ENCODE assay signal across 12 mouse cellular contexts in genomic region chr4:131488246-131488645, GRCm38 (mm10).
DNase-seq lines count a peak whose midpoint lies in the region; ATAC-seq lines count a peak whose summit lies in the region.
"Had no signal": no experiment of that assay in that cellular context is flagged by ENCODE, and none has a peak within 500 bp of the region (broad histone marks: within the 10 kb centered on the region; RNA-seq: fewer than 3 reads in every experiment).

No protein-coding gene starts in this region.

- peak overlapping the region; percentile 35; the same call in 1 of the 2 replicates for H3K27ac ChIP-seq in hindbrain, embryonic 10.5 days
- H3K27ac ChIP-seq in hindbrain, embryonic 12.5 days: no peak overlapping the region
- no peak overlapping the region for H3K27ac ChIP-seq in kidney, embryonic 14.5 days (ENCODE audit: low read depth, low read length)
- H3K27ac ChIP-seq in limb, embryonic 15.5 days: 0 out of 2 replicates have a peak overlapping the region, but pooled peaks have one; percentile 33
- H3K27ac ChIP-seq in forebrain, embryonic 15.5 days (replicated peaks): no peak overlapping the region
- no peak overlapping the region for H3K27ac ChIP-seq in intestine, embryonic 16.5 days (ENCODE audit: low read length)
- H3K27ac ChIP-seq: embryonic facial prominence, embryonic 13.5 days had no signal

- no peak for DNase-seq in hindbrain, embryonic 10.5 days (ENCODE audit: low spot score)
- DNase-seq in cerebellum, adult 8-10 months: peak; percentile 52
- no peak for DNase-seq in left cerebral cortex, postnatal 36 days (ENCODE audit: low spot score in 2 of 2)
- DNase-seq: liver; lung, postnatal 14 days had no signal

- no peaks in the 10 kb centered on the region for H3K36me3 ChIP-seq in hindbrain, embryonic 10.5 days
- H3K36me3 ChIP-seq in hindbrain, embryonic 12.5 days: no peaks in the 10 kb centered on the region
- no peaks in the 10 kb centered on the region for H3K36me3 ChIP-seq in kidney, embryonic 14.5 days (ENCODE audit: control insufficient read depth, insufficient read depth, low read length)
- no peaks in the 10 kb centered on the region for H3K36me3 ChIP-seq in limb, embryonic 15.5 days
- no peaks in the 10 kb centered on the region for H3K36me3 ChIP-seq in forebrain, embryonic 15.5 days
- no peaks in the 10 kb centered on the region for H3K36me3 ChIP-seq in intestine, embryonic 16.5 days (ENCODE audit: control insufficient read depth, insufficient read depth, low read length)
- H3K36me3 ChIP-seq: embryonic facial prominence, embryonic 13.5 days had no signal

- H3K9me3 ChIP-seq in hindbrain, embryonic 10.5 days: no peaks in the 10 kb centered on the region
- H3K9me3 ChIP-seq in hindbrain, embryonic 12.5 days (replicated peaks): no peaks in the 10 kb centered on the region
- no peaks in the 10 kb centered on the region for H3K9me3 ChIP-seq in kidney, embryonic 14.5 days (ENCODE audit: control insufficient read depth, low read length)
- no peaks in the 10 kb centered on the region for H3K9me3 ChIP-seq in limb, embryonic 15.5 days
- H3K9me3 ChIP-seq in forebrain, embryonic 15.5 days: no peaks in the 10 kb centered on the region
- no peaks in the 10 kb centered on the region for H3K9me3 ChIP-seq in intestine, embryonic 16.5 days (ENCODE audit: control insufficient read depth, low read length)
- H3K9me3 ChIP-seq: embryonic facial prominence, embryonic 13.5 days had no signal

- H3K4me1 ChIP-seq in hindbrain, embryonic 10.5 days (replicated peaks): peaks cover 59% of the 10 kb centered on the region
- peaks cover 65% of the 10 kb centered on the region for H3K4me1 ChIP-seq in hindbrain, embryonic 12.5 days
- peaks cover 29% of the 10 kb centered on the region for H3K4me1 ChIP-seq in kidney, embryonic 14.5 days (ENCODE audit: control insufficient read depth, insufficient read depth, low read length)
- peaks cover 57% of the 10 kb centered on the region for H3K4me1 ChIP-seq in limb, embryonic 15.5 days
- peaks cover 49% of the 10 kb centered on the region for H3K4me1 ChIP-seq in forebrain, embryonic 15.5 days
- peaks cover 11% of the 10 kb centered on the region for H3K4me1 ChIP-seq in intestine, embryonic 16.5 days (ENCODE audit: control insufficient read depth, insufficient read depth, low read length)

- H3K4me2 ChIP-seq in hindbrain, embryonic 12.5 days (replicated peaks): no peak overlapping the region
- no peak overlapping the region for H3K4me2 ChIP-seq in kidney, embryonic 14.5 days (replicated peaks; ENCODE audit: low read depth, low read length)
- H3K4me2 ChIP-seq in limb, embryonic 15.5 days: 0 out of 2 replicates have a peak overlapping the region, but pooled peaks have one; percentile 3
- H3K4me2 ChIP-seq in forebrain, embryonic 15.5 days (replicated peaks): no peak overlapping the region
- no peak overlapping the region for H3K4me2 ChIP-seq in intestine, embryonic 16.5 days (ENCODE audit: low read depth, low read length)
- H3K4me2 ChIP-seq: embryonic facial prominence, embryonic 13.5 days had no signal

- 61% methylated on average over 6 of the region's 6 CpGs for WGBS in hindbrain, embryonic 10.5 days
- 43% methylated on average over 6 of the region's 6 CpGs for WGBS in hindbrain, embryonic 12.5 days
- 11% methylated on average over 6 of the region's 6 CpGs for WGBS in kidney, embryonic 14.5 days
- WGBS in limb, embryonic 15.5 days: 13% methylated on average over 6 of the region's 6 CpGs
- whole genome bisulfite sequencing in forebrain, embryonic 15.5 days: 60% methylated on average over 6 of the region's 6 CpGs
- WGBS in intestine, embryonic 16.5 days: 35% methylated on average over 6 of the region's 6 CpGs

- intact Hi-C loops in left cerebral cortex, postnatal 36 days (cut with DNase I): loop anchor here (5.0 to 10.0 kb wide), 4 partner anchors 86 to 526 kb away; partner anchors contain the start of gene Ptpru

- peaks cover 9% of the 10 kb centered on the region for H3K27me3 ChIP-seq in hindbrain, embryonic 10.5 days (ENCODE audit: insufficient read depth, poor library complexity, severe bottlenecking)
- no peaks in the 10 kb centered on the region; the same call in 1 of the 2 replicates for H3K27me3 ChIP-seq in hindbrain, embryonic 12.5 days
- no peaks in the 10 kb centered on the region for H3K27me3 ChIP-seq in kidney, embryonic 14.5 days (ENCODE audit: control insufficient read depth, insufficient read depth, low read length)
- peaks cover 8% of the 10 kb centered on the region for H3K27me3 ChIP-seq in limb, embryonic 15.5 days
- no peaks in the 10 kb centered on the region for H3K27me3 ChIP-seq in forebrain, embryonic 15.5 days
- H3K27me3 ChIP-seq in intestine, embryonic 16.5 days (replicated peaks; ENCODE audit: control insufficient read depth, insufficient read depth, low read length): no peaks in the 10 kb centered on the region
- H3K27me3 ChIP-seq: Patski had no signal

- H3K9ac ChIP-seq in hindbrain, embryonic 12.5 days: no peak overlapping the region
- H3K9ac ChIP-seq in kidney, embryonic 14.5 days (ENCODE audit: low read depth, low read length): no peak overlapping the region
- no peak overlapping the region for H3K9ac ChIP-seq in limb, embryonic 15.5 days
- H3K9ac ChIP-seq in forebrain, embryonic 15.5 days (replicated peaks): no peak overlapping the region
- H3K9ac ChIP-seq in intestine, embryonic 16.5 days (ENCODE audit: low read depth, low read length): no peak overlapping the region
- H3K9ac ChIP-seq: embryonic facial prominence, embryonic 13.5 days had no signal

- ATAC-seq in hindbrain, embryonic 12.5 days (ENCODE audit: low FRiP score): no peak
- ATAC-seq in kidney, embryonic 14.5 days (ENCODE audit: low FRiP score, low TSS enrichment): peak; percentile 18; the same call in 1 of the 2 replicates
- ATAC-seq in limb, embryonic 15.5 days (ENCODE audit: insufficient number of reproducible peaks, low FRiP score, low TSS enrichment, low read depth): no peak
- no peak for ATAC-seq in forebrain, embryonic 15.5 days (replicated peaks)
- ATAC-seq in intestine, embryonic 16.5 days: no peak
- ATAC-seq: Patski had no signal

- H3K4me3 ChIP-seq in hindbrain, embryonic 10.5 days: no peak overlapping the region
- H3K4me3 ChIP-seq in hindbrain, embryonic 12.5 days: no peak overlapping the region
- H3K4me3 ChIP-seq in kidney, embryonic 14.5 days (ENCODE audit: low read length): no peak overlapping the region
- no peak overlapping the region for H3K4me3 ChIP-seq in limb, embryonic 15.5 days
- no peak overlapping the region for H3K4me3 ChIP-seq in forebrain, embryonic 15.5 days
- H3K4me3 ChIP-seq in intestine, embryonic 16.5 days (ENCODE audit: low read length): no peak overlapping the region
- H3K4me3 ChIP-seq: embryonic facial prominence, embryonic 13.5 days had no signal

Comparison
In these comparisons a context has a peak if more than half of its experiments do, and no peak if none do; other contexts are left out.
1. H3K27ac ChIP-seq: peak in hindbrain, embryonic 10.5 days (single experiment) and limb, embryonic 15.5 days (single experiment); none in hindbrain, embryonic 12.5 days (single experiment), kidney, embryonic 14.5 days (single experiment), forebrain, embryonic 15.5 days (single experiment) and intestine, embryonic 16.5 days (single experiment).